Mouse (Mus musculus): ENCODE measurements around the gene Mfsd4b4. TPM values are rescaled to one million over a fixed set of nuclear protein-coding genes. Genes with fewer than 3 reads are reported as not detected.
"Not testable (repeated sequence)": the region's sequence is repeated elsewhere in the genome, so short reads cannot be mapped to it uniquely, and the experiment has no call there.

Gene Mfsd4b4
- total and polyA plus RNA-seq, 3 experiments = 1.7 to 3.5 (median 2.1) TPM

DNA sequence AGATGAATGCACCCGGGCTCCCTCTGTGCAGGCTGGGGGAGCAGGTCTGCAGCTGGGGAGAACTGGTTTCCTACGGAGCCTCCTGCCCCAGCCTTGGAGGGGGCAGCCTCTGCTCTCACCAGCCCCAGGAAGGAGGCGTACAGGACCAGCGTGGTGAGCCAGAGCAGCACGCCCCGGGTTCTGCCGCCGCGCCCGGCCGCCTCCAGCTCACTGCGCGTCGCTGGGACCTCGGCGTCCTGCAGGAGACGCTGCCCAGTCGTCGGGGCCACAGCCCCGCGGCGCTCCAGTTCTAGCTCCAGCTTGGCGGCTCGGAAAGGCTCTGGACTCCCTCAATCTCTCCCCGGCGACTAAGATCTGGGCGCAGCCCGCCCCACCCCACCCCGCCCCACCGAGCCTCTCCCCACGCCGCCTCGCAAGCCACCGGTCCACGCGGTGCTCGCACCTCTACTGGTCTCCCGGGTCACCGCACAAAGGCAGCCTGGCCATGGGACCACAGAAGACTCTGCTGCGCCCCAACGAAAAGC, 27.6 kb upstream of the Mfsd4b4 start, which contains the start of gene Mfsd4b2:
Gene Mfsd4b2 (minus strand): TSS at position 308 of the 524 bp plus-strand sequence.
- no peak within 1 kb of the TSS for H3K27ac ChIP-seq (ENCODE audit: insufficient read depth, low read depth)
- TF ChIP-seq RAD21 (IDR thresholded peaks at IDR 0.05; ENCODE audit: low read depth, low read length) (no peak), IRF4 (IDR thresholded peaks at IDR 0.05; ENCODE audit: low read depth, low read length) (no peak), USF1 (IDR thresholded peaks at IDR 0.05; ENCODE audit: low read depth, low read length) (no peak), ZMIZ1 (IDR thresholded peaks at IDR 0.05; ENCODE audit: low read depth, low read length) (no peak), GABPA (IDR thresholded peaks at IDR 0.05; ENCODE audit: insufficient replicate concordance, low read depth, low read length) (no peak), ZNF384 (IDR thresholded peaks at IDR 0.05; ENCODE audit: low read depth, low read length) (no peak), ETS1 (conservative IDR thresholded peaks at IDR 0.05; ENCODE audit: low read depth, low read length) (no peak), HCFC1 (IDR thresholded peaks at IDR 0.05; ENCODE audit: low read depth, low read length) (no peak), ZC3H11A (IDR thresholded peaks at IDR 0.05; ENCODE audit: low read depth, low read length) (no peak), ZKSCAN1 (IDR thresholded peaks at IDR 0.05; ENCODE audit: borderline replicate concordance, low read depth, low read length) (no peak), POLR2A (IDR thresholded peaks at IDR 0.05; ENCODE audit: low read depth, low read length) (no peak), RCOR1 (conservative IDR thresholded peaks at IDR 0.05; ENCODE audit: low read depth, low read length) (no peak), KAT2A (IDR thresholded peaks at IDR 0.05; ENCODE audit: insufficient replicate concordance, low read length) (no peak)
- H3K4me3 ChIP-seq (replicated peaks in 1 of 3; ENCODE audit: low read depth in 2 of 3, low read length in 2 of 3, poor library complexity in 1 of 3) = no peak within 1 kb of the TSS
- in situ Hi-C loops (cut with MboI; ENCODE audit: low pct_ligation_motif_present, low pct_unique_long_range_greater_than_20kb, low sequenced_read_pairs) = no loop called here
- H3K4me2 ChIP-seq (ENCODE audit: insufficient read depth, low read depth, poor library complexity, severe bottlenecking) = no peak within 1 kb of the TSS
- H3K9ac ChIP-seq (ENCODE audit: insufficient read depth, low read depth) = no peak within 1 kb of the TSS
- no peaks in the 10 kb centered on the region for H3K9me3 ChIP-seq (replicated peaks; ENCODE audit: low read length)
- DNase-seq (ENCODE audit: extremely low read depth) = no peak
- dilution Hi-C loops (cut with MboI; ENCODE audit: extremely low pct_ligation_motif_present, extremely low pct_unique_long_range_greater_than_20kb, low sequenced_read_pairs) = no loop called here
- H3K79me2 ChIP-seq (replicated peaks; ENCODE audit: control insufficient read depth, extremely low read depth, insufficient read depth, poor library complexity, severe bottlenecking) = no peaks in the 10 kb centered on the region
- H3K4me1 ChIP-seq (ENCODE audit: control insufficient read depth in 1 of 2, insufficient read depth in 2 of 2) = no peaks in the 10 kb centered on the region
- no peaks in the 10 kb centered on the region for H3K27me3 ChIP-seq (replicated peaks)
- H3K36me3 ChIP-seq (replicated peaks in 1 of 2; ENCODE audit: control insufficient read depth in 1 of 2, insufficient read depth in 1 of 2, low read length in 1 of 2) = no peaks in the 10 kb centered on the region

DNA sequence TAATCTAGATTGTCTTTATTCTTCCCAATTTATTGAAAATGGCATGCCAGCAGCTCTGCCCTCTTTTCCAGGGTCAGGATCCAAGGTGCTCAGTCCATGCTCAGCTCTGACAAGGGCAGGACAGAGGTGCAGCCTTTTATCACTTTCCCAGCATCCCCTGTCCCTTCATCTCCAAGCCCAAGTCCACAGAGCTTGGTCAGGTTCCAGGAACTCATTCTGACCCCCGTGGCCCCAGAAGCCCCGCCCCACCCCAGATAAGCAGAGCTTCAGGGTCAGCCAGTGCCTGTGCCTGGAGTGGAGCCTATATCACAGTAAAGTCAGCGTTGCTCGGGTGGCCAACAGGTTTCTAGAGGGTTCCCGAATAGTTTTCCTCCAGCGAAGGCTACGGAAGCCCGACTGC, 25.5 kb upstream of the Mfsd4b4 start:
- H3K36me3 ChIP-seq (replicated peaks in 1 of 2; ENCODE audit: control insufficient read depth in 1 of 2, insufficient read depth in 1 of 2, low read length in 1 of 2); H3K9me3 ChIP-seq (replicated peaks; ENCODE audit: low read length); H3K4me3 ChIP-seq (replicated peaks in 1 of 3; ENCODE audit: low read depth in 2 of 3, low read length in 2 of 3, poor library complexity in 1 of 3); H3K4me2 ChIP-seq (ENCODE audit: insufficient read depth, low read depth, poor library complexity, severe bottlenecking); H3K27ac ChIP-seq (ENCODE audit: insufficient read depth, low read depth); H3K4me1 ChIP-seq (ENCODE audit: control insufficient read depth in 1 of 2, insufficient read depth in 2 of 2); H3K79me2 ChIP-seq (replicated peaks; ENCODE audit: control insufficient read depth, extremely low read depth, insufficient read depth, poor library complexity, severe bottlenecking); dilution Hi-C loops (cut with MboI; ENCODE audit: extremely low pct_ligation_motif_present, extremely low pct_unique_long_range_greater_than_20kb, low sequenced_read_pairs); in situ Hi-C loops (cut with MboI; ENCODE audit: low pct_ligation_motif_present, low pct_unique_long_range_greater_than_20kb, low sequenced_read_pairs); H3K27me3 ChIP-seq (replicated peaks); DNase-seq (ENCODE audit: extremely low read depth); H3K9ac ChIP-seq (ENCODE audit: insufficient read depth, low read depth): not testable (repeated sequence)

DNA sequence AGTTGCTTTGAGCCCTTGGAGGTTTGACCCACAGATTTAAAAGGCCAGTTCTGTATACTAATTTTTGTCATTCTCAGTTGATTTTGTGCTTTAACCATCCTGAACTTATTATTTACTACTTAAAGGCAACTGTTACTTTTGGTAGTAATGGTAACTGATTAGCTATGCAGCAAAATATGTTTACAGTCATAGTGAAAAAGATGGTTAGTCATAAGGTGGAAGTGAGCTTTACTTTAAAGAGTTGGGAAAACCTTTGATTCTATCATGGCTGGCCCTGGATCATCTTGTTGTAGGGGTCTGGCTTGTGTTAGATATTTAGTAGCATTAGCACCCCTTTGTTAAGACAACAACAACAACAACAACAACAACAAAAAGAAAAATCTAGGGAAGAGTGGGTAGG, 13.6 kb upstream of the Mfsd4b4 start:
- Histone ChIP-seq H3K27me3 (replicated peaks) (no peaks in the 10 kb centered on the region), H3K79me2 (replicated peaks; ENCODE audit: control insufficient read depth, extremely low read depth, insufficient read depth, poor library complexity, severe bottlenecking) (no peaks in the 10 kb centered on the region), H3K27ac (ENCODE audit: insufficient read depth, low read depth) (no peak overlapping the region), H3K4me2 (ENCODE audit: insufficient read depth, low read depth, poor library complexity, severe bottlenecking) (no peak overlapping the region), H3K9me3 (replicated peaks; ENCODE audit: low read length) (no peaks in the 10 kb centered on the region), H3K4me1 (ENCODE audit: control insufficient read depth in 1 of 2, insufficient read depth in 2 of 2) (peaks cover 0 to 9% of the 10 kb centered on the region in 2 experiments; a peak in 2 of 4 replicates), H3K4me3 (replicated peaks in 1 of 3; ENCODE audit: low read depth in 2 of 3, low read length in 2 of 3, poor library complexity in 1 of 3) (no peak overlapping the region), H3K36me3 (replicated peaks in 1 of 2; ENCODE audit: control insufficient read depth in 1 of 2, insufficient read depth in 1 of 2, low read length in 1 of 2) (no peaks in the 10 kb centered on the region), H3K9ac (ENCODE audit: insufficient read depth, low read depth) (no peak overlapping the region)
- dilution Hi-C loops (cut with MboI; ENCODE audit: extremely low pct_ligation_motif_present, extremely low pct_unique_long_range_greater_than_20kb, low sequenced_read_pairs) (no loop called here), in situ Hi-C loops (cut with MboI; ENCODE audit: low pct_ligation_motif_present, low pct_unique_long_range_greater_than_20kb, low sequenced_read_pairs) (no loop called here)
- no peak for DNase-seq (ENCODE audit: extremely low read depth)
- no peak for TF ChIP-seq RCOR1 (conservative IDR thresholded peaks at IDR 0.05; ENCODE audit: low read depth, low read length)
- TF ChIP-seq IRF4 (IDR thresholded peaks at IDR 0.05; ENCODE audit: low read depth, low read length) = peak; percentile 66; the same call in 1 of the 2 replicates
- peak; percentile 54 for TF ChIP-seq EP300 (IDR thresholded peaks at IDR 0.05; ENCODE audit: low read length)
- peak; percentile 52; the same call in 1 of the 2 replicates for TF ChIP-seq JUN (IDR thresholded peaks at IDR 0.05; ENCODE audit: insufficient read depth, low read depth, low read length)

Data from CH12.LX (cell line).